Mouse (Mus musculus): ENCODE measurements around the gene Iqgap1.

DNA sequence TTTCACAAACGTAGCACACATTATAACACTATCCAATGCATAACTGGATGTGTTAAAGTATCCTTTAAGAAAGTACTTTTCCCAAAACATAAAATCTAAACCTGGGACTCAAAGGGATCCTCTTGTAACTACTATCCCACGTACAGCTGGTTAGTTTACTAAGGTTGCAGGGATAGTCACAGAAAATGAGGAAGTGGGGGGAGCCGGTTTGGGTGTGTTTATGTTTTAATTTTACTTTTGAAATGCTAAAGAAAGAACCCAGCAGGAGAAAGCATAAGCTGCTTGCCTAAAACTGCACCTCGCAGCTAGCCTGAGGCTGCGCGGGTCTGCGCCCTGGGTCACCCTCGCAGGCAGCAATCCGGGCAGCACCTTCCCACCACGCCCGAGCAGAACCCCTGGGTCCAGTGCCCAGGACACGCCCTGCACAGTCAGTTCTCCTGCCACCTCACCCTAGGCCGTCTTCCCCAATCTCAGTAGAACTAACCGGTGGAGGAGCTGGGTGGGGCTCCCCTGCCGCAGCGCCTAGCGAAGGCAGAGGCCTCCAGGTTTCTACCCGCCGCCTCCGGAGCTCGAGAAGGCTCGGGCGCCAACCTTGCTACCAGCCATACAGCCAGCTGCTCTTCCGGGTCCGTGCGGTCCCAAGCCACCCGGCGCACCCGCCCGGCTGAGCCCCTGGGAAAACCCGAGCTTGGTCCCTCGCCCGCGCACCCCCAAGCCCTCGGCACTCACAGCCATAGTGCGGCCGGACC is 23.2 kb downstream of the Iqgap1 start:
- TF ChIP-seq POLR2A (IDR thresholded peaks at IDR 0.05; ENCODE audit: low read depth, low read length): no peak
- no peak for TF ChIP-seq CTCF (IDR thresholded peaks at IDR 0.05; ENCODE audit: borderline replicate concordance, insufficient read depth, low read length)
